Mouse (Mus musculus) liver, embryonic 11.5 days (tissue): ENCODE measurements around the gene Pacsin1. TPM values are rescaled to one million over a fixed set of nuclear protein-coding genes. Genes with fewer than 3 reads are reported as not detected.

Experiments
- ATAC-seq: fragments of 200-750 bp; cut with Nextera tagmentation; replicated peaks from 2 replicates; pipeline ENCODE4 v1.8.0; 2017; ENCODE audit warnings: moderate number of reproducible peaks, mild to moderate bottlenecking, moderate TSS enrichment, moderate library complexity; ENCODE audit not compliant: low FRiP score
- DNase-seq: peaks from one replicate; pipeline ENCODE4 v3.0.0-alpha.2; 2017; ENCODE audit warnings: low spot score
- H3K27ac ChIP-seq: fragments of 300-500 bp; sonication (generic); 2 replicates; pipeline ENCODE4 v1.5.1; 2014; ENCODE audit warnings: mild to moderate bottlenecking, low read depth, low read length, control low read depth
- H3K27me3 ChIP-seq: fragments of 300-500 bp; sonication (generic); replicated peaks from 2 replicates; pipeline ENCODE4 v1.6.1; 2014; ENCODE audit warnings: low read length, mixed read lengths; ENCODE audit not compliant: control insufficient read depth, insufficient read depth
- H3K36me3 ChIP-seq: fragments of 300-500 bp; sonication (generic); 2 replicates; pipeline ENCODE4 v1.6.1; 2014; ENCODE audit warnings: mild to moderate bottlenecking, low read length, moderate library complexity, mixed read lengths; ENCODE audit not compliant: control insufficient read depth, insufficient read depth
- H3K4me1 ChIP-seq: fragments of 300-500 bp; sonication (generic); replicated peaks from 2 replicates; pipeline ENCODE4 v1.6.1; 2014; ENCODE audit warnings: low read length, mixed read lengths; ENCODE audit not compliant: control insufficient read depth, insufficient read depth
- H3K4me2 ChIP-seq: fragments of 300-500 bp; sonication (generic); 2 replicates; pipeline ENCODE4 v1.6.1; 2014; ENCODE audit warnings: mild to moderate bottlenecking, control low read depth, moderate library complexity
- H3K4me3 ChIP-seq: fragments of 300-500 bp; sonication (generic); 2 replicates; pipeline ENCODE4 v1.5.1; 2014; ENCODE audit warnings: low read depth, low read length, control low read depth
- H3K9ac ChIP-seq: fragments of 300-500 bp; sonication (generic); 2 replicates; pipeline ENCODE4 v1.6.1; 2014; ENCODE audit warnings: low read depth, low read length, control low read depth
- H3K9me3 ChIP-seq: fragments of 300-500 bp; sonication (generic); 2 replicates; pipeline ENCODE4 v1.6.1; 2016; ENCODE audit warnings: low read length, inconsistent platforms, mixed read lengths; ENCODE audit not compliant: control insufficient read depth
- WGBS: fragments of 180-500 bp; shearing (Covaris S2); extraction: QIAGEN DNeasy Blood & Tissue Kit; methylation state at CpG from one replicate; pipeline ENCODE4 v1.1.7; 2014; 5-methylcytosine and 5-hydroxymethylcytosine counted together
- polyA plus RNA-seq: library from polyadenylated mRNA; unstranded; fragments of >200 nt; fragmentation: Nextera tagmentation; extraction: Ambion mirVana; gene quantifications from 2 replicates; pipeline ENCODE4 v1.2.1, GENCODE M21; 2014

Pacsin1 gene
- polyA plus RNA-seq, 1 experiment from 2014 or later, result 0.75 TPM

GRCm38 (mm10) chr17:27621705-27622531 is 33.4 kb upstream of the Pacsin1 start:
- H3K4me3 ChIP-seq, result peak overlapping the region; percentile 95
- WGBS, result 4% methylated on average over 23 of the region's 23 CpGs
- peaks cover 19% of the 10 kb centered on the region for H3K4me1 ChIP-seq
- ATAC-seq (no peak), DNase-seq (no peak)
- H3K9me3 ChIP-seq, result peaks cover 3% of the 10 kb centered on the region; the same call in 1 of the 2 replicates
- H3K27me3 ChIP-seq, result no peaks in the 10 kb centered on the region
- H3K9ac ChIP-seq, result peak overlapping the region; percentile 94
- H3K36me3 ChIP-seq, result peaks cover 9% of the 10 kb centered on the region
- H3K4me2 ChIP-seq, result peak overlapping the region; percentile 88
- peak overlapping the region; percentile 28; the same call in 1 of the 2 replicates for H3K27ac ChIP-seq

- peak overlapping the region; percentile 95 for H3K4me3 ChIP-seq
- peak overlapping the region; percentile 94 for H3K9ac ChIP-seq
- ATAC-seq, result peak; percentile 68
- under 1% methylated on average over 78 of the region's 80 CpGs for whole genome bisulfite sequencing
- peak; percentile 73 for DNase-seq
- H3K4me2 ChIP-seq, result peak overlapping the region; percentile 88
- peak overlapping the region; percentile 87 for H3K27ac ChIP-seq
- peaks cover 3% of the 10 kb centered on the region for H3K36me3 ChIP-seq
- H3K9me3 ChIP-seq, result no peaks in the 10 kb centered on the region
- H3K27me3 ChIP-seq, result no peaks in the 10 kb centered on the region
- H3K4me1 ChIP-seq, result peaks cover 19% of the 10 kb centered on the region
Measured at GRCm38 (mm10) chr17:27622611-27623359, 32.5 kb upstream of the Pacsin1 start.

DNA sequence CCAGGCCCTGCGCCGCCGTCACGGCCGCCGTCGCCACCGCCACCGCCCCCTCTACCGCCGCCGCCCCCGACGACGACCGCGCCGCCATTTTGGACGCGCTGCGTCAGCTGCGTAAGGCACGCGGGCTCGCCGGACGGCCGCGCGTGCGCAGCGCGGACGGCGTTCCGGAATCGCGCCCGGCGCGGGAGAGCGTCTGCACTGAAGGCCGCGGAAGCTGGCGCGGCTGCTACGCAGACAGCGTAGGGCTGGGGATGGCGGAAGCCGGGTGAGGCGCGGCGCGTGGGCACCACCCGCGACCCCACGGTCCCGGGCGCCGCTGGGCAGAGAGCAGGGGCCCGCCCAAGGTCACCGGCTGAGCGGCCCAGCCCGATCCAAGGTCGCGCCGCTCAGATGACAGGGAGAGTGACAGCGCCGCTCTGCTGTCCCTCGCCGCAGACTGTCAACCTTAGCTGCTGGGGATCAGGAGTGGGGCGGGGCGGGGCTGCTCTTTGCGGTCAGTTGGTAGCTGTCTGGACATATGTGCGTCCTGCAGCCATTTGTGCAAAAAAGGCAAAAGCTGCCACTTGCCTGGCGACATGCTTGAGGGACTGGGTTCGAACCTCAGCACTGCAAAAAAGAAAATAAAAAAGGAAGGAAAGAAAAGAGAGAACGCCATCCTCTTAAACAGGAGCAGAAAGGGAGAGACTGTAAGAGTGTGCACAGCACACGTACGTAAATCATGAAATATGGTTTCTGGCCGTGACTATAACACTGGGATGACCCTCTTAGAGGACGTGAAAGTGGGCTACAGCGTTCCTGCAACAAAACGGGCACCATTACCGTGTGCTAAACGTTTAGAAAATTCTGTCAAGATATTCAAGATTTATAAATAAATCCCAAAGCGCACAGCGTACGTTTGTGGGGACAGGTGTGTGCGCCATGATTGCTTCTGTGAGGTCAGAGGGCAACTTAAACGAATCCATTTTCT is 31.7 kb upstream of the Pacsin1 start, which contains the start of gene Nudt3:
TSS of gene Nudt3 (minus strand) at position 136 of the 967 bp plus-strand sequence.
- H3K4me3 ChIP-seq, result peak within 1 kb of the TSS; percentile 95
- peak within 1 kb of the TSS; percentile 87 for H3K27ac ChIP-seq
- DNase-seq (peak; percentile 85), ATAC-seq (peak; percentile 88)
- peak within 1 kb of the TSS; percentile 88 for H3K4me2 ChIP-seq
- peak within 1 kb of the TSS; percentile 94 for H3K9ac ChIP-seq
- no peaks in the 10 kb centered on the region; the same call in 1 of the 2 replicates for H3K36me3 ChIP-seq
- WGBS, result 7% methylated on average over 90 of the region's 91 CpGs
- no peaks in the 10 kb centered on the region for H3K27me3 ChIP-seq
- peaks cover 19% of the 10 kb centered on the region for H3K4me1 ChIP-seq
- no peaks in the 10 kb centered on the region for H3K9me3 ChIP-seq

DNA sequence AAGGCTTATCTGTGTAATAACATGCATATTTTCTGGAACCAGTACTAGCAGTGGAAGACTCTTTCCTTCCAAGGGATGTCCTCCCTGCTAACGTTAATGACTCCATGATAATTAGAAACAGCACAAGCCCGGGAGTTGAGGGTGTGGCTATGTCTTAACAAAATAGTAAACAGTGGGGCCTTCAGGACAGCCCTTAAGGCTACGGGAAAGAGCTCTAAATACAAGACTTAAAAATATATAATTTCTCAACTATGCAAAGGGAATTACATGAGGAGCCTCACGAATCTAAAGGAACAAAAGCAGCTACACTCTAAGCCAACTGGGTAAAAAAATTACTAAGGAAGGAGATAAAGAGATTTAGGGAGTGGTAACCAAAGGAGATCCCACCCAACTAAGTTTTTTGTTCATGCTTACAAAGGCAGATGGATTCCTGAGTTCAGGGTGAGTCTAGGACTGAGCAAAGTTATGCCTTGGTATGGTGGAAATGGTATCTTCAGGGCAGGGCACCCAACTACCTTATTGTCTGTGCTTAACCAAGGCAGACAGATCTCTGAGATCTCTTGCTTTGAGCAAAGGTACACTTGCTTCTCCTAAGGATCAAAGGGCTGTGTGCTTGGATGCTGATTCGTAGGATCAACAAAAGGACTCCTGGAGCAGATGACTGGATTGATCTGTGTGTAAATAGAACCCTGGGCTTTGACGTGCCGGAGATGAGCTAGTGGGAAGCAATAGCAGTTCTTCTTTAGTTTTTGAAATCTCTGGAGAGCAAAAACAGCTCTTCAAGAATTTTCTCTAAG is 29.7 kb upstream of the Pacsin1 start:
- H3K36me3 ChIP-seq, result peaks cover 4% of the 10 kb centered on the region
- H3K4me1 ChIP-seq, result peaks cover 19% of the 10 kb centered on the region
- H3K4me3 ChIP-seq, result no peak overlapping the region
- 49% methylated on average over 7 of the region's 7 CpGs for WGBS
- no peak overlapping the region for H3K27ac ChIP-seq
- H3K4me2 ChIP-seq, result no peak overlapping the region
- no peaks in the 10 kb centered on the region for H3K9me3 ChIP-seq
- ATAC-seq, result no peak
- H3K9ac ChIP-seq, result no peak overlapping the region
- no peaks in the 10 kb centered on the region for H3K27me3 ChIP-seq
- no peak for DNase-seq

- WGBS, result 53% methylated on average over 5 of the region's 5 CpGs
- H3K4me2 ChIP-seq, result no peak overlapping the region
- H3K27me3 ChIP-seq, result no peaks in the 10 kb centered on the region
- H3K36me3 ChIP-seq, result peaks cover 14% of the 10 kb centered on the region
- H3K4me1 ChIP-seq, result peaks cover 11% of the 10 kb centered on the region
- no peak overlapping the region for H3K4me3 ChIP-seq
- H3K9ac ChIP-seq, result no peak overlapping the region
- DNase-seq (no peak), ATAC-seq (no peak)
- no peak overlapping the region for H3K27ac ChIP-seq
- H3K9me3 ChIP-seq, result no peaks in the 10 kb centered on the region
Measured at GRCm38 (mm10) chr17:27626681-27627080, 28.6 kb upstream of the Pacsin1 start.

DNA sequence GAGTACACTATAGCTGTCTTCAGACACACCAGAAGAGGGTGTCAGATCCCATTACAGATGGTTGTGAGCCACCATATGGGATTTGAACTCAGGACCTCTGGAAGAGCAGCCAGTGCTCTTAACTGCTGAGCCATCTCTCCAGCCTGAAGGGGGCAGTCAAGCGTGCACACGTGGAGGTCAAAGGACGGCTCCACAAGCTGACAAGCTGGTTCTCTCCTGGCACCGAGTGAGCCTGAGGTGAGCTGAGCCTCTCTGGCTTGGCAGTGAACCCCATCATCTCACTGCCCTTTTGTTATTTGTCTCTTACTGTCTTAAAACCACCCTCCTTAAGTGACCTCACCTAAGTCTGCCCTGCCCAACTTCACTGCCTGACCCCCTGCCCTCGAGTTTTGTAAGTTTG is 27.9 kb upstream of the Pacsin1 start:
- Histone ChIP-seq H3K27me3 (no peaks in the 10 kb centered on the region), H3K9me3 (no peaks in the 10 kb centered on the region), H3K4me2 (no peak overlapping the region), H3K36me3 (peaks cover 22% of the 10 kb centered on the region), H3K4me3 (no peak overlapping the region), H3K27ac (no peak overlapping the region), H3K4me1 (peaks cover 15% of the 10 kb centered on the region), H3K9ac (no peak overlapping the region)
- 49% methylated on average over 5 of the region's 5 CpGs for WGBS
- no peak for DNase-seq
- ATAC-seq, result no peak

DNA sequence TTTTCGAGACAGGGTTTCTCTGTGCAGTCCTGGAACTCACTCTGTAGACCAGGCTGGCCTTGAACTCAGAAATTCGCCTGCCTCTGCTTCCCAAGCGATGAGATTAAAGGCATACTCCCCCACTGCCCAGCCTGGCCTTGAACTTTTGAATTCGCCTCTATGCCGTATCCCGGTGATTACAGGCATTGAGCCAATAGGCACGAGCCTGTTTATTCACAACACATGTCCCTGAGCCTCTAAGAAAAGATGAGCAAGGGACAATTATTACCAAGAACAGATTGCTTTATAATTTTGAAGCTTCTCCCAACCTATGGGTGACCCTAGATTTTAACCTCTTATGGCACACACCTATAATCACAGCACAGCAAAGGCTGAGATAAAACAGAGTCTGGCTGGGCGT is 26.9 kb upstream of the Pacsin1 start:
- Histone ChIP-seq H3K4me3 (no peak overlapping the region), H3K27me3 (no peaks in the 10 kb centered on the region), H3K9ac (no peak overlapping the region), H3K36me3 (peaks cover 31% of the 10 kb centered on the region), H3K4me1 (peaks cover 23% of the 10 kb centered on the region), H3K27ac (no peak overlapping the region), H3K9me3 (no peaks in the 10 kb centered on the region), H3K4me2 (no peak overlapping the region)
- no peak for DNase-seq
- 88% methylated on average over 8 of the region's 8 CpGs for WGBS
- ATAC-seq, result no peak
